Mouse (Mus musculus): Measurements from ENCODE around the gene Schip1. TPM values are rescaled to one million over a fixed set of nuclear protein-coding genes. Genes with fewer than 3 reads are reported as not detected.

Gene Schip1
- polyA plus RNA-seq, 1 experiment: 47.3 TPM

- no peak for DNase-seq (ENCODE audit: low spot score)
Observed at GRCm38 (mm10) chr3:68126284-68126856, 61.8 kb downstream of the Schip1 start.

GRCm38 (mm10) chr3:68130386-68130785, 65.8 kb downstream of the Schip1 start:
- DNase-seq (ENCODE audit: low spot score): no peak

- DNase-seq (ENCODE audit: low spot score): no peak
Observed at GRCm38 (mm10) chr3:68138833-68139627, 74.4 kb downstream of the Schip1 start.

- DNase-seq (ENCODE audit: low spot score): no peak
Observed at GRCm38 (mm10) chr3:68150688-68151087, 86.1 kb downstream of the Schip1 start.

GRCm38 (mm10) chr3:68160175-68160574, 95.6 kb downstream of the Schip1 start:
- DNase-seq (ENCODE audit: low spot score): no peak

GRCm38 (mm10) chr3:68160760-68161159, 96.2 kb downstream of the Schip1 start:
- DNase-seq (ENCODE audit: low spot score): no peak

GRCm38 (mm10) chr3:68178248-68178647, 113.6 kb downstream of the Schip1 start:
- no peak for DNase-seq (ENCODE audit: low spot score)

- DNase-seq (ENCODE audit: low spot score): no peak
Observed at GRCm38 (mm10) chr3:68187471-68187870, 122.9 kb downstream of the Schip1 start.

GRCm38 (mm10) chr3:68189100-68189499, 124.5 kb downstream of the Schip1 start:
- DNase-seq (ENCODE audit: low spot score): no peak

- DNase-seq (ENCODE audit: low spot score): no peak
Observed at GRCm38 (mm10) chr3:68196933-68197332, 132.3 kb downstream of the Schip1 start.

- DNase-seq (ENCODE audit: low spot score): no peak
Observed at GRCm38 (mm10) chr3:68201214-68201613, 136.6 kb downstream of the Schip1 start.

GRCm38 (mm10) chr3:68202162-68202902, 137.7 kb downstream of the Schip1 start:
- DNase-seq (ENCODE audit: low spot score): no peak

- DNase-seq (ENCODE audit: low spot score): no peak
Observed at GRCm38 (mm10) chr3:68203934-68204467, 139.4 kb downstream of the Schip1 start.

- DNase-seq (ENCODE audit: low spot score): no peak
Observed at GRCm38 (mm10) chr3:68210422-68210821, 145.8 kb downstream of the Schip1 start.

GRCm38 (mm10) chr3:68221452-68221851, 156.8 kb downstream of the Schip1 start:
- DNase-seq (ENCODE audit: low spot score): no peak

GRCm38 (mm10) chr3:68239887-68240286, 175.3 kb downstream of the Schip1 start:
- no peak for DNase-seq (ENCODE audit: low spot score)

GRCm38 (mm10) chr3:68243239-68243638, 178.6 kb downstream of the Schip1 start:
- no peak for DNase-seq (ENCODE audit: low spot score)

- no peak for DNase-seq (ENCODE audit: low spot score)
Observed at GRCm38 (mm10) chr3:68246154-68246553, 181.6 kb downstream of the Schip1 start.

GRCm38 (mm10) chr3:68250589-68250988, 186.0 kb downstream of the Schip1 start:
- DNase-seq (ENCODE audit: low spot score): no peak

GRCm38 (mm10) chr3:68252335-68252734, 187.7 kb downstream of the Schip1 start:
- DNase-seq (ENCODE audit: low spot score): no peak

- no peak for DNase-seq (ENCODE audit: low spot score)
Observed at GRCm38 (mm10) chr3:68262304-68262703, 197.7 kb downstream of the Schip1 start.

- DNase-seq (ENCODE audit: low spot score): no peak
Observed at GRCm38 (mm10) chr3:68267905-68268304, 203.3 kb downstream of the Schip1 start.

Measured in urinary bladder, adult 2 months (tissue).